Mouse (Mus musculus): ENCODE measurements around the gene Bmp8a.

DNA sequence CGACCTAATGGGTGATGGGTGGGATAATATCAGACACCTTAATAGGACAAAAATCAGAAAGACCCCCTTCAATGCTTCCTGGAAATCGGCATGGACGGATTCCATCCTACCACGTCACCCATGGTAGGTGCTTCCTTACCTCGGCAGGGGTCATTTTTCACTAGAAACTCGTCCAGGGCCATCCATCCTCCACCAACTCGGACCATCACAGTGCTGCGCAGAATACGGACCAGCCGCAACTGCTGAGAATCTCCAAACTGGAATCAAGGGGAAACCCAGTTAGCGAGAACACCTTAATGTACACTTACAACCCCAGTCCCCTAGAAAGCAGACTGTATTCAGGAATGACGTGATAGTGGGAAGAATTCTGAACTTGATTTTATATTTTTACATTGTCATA, 17.7 kb upstream of the Bmp8a start:
- no peak for TF ChIP-seq POLR2A (IDR thresholded peaks at IDR 0.05; ENCODE audit: borderline replicate concordance, control insufficient read depth, low read depth, low read length)
- no peak for TF ChIP-seq CTCF (IDR thresholded peaks at IDR 0.05; ENCODE audit: control insufficient read depth, insufficient read depth, low read length)
